Mouse (Mus musculus) megakaryocyte, embryonic 14.5 days (primary cell): ENCODE results near the gene Fam166a.
A peak's percentile ranks its signal among the peaks of the same experiment; 100 is the strongest.

Source experiments
- FLI1 ChIP-seq: IDR thresholded peaks from 2 replicates; pipeline ENCODE4 v1.6.1; 2012; ENCODE audit warnings: low read length, inconsistent platforms, mixed read lengths
- GATA1 ChIP-seq: IDR thresholded peaks from 3 replicates; pipeline ENCODE4 v1.6.1; 2012; ENCODE audit warnings: mixed read lengths, low read length, inconsistent platforms, borderline replicate concordance

- no peak for TF ChIP-seq GATA1
- TF ChIP-seq FLI1, result 0 out of 2 replicates have a peak, but pooled peaks have one; percentile 15
These were observed 23.9 kb upstream of the Fam166a start for GRCm38 (mm10) chr2:25194486-25195171.
